Comparison of ENCODE assay signal across 17 mouse cellular contexts in the genomic region with DNA sequence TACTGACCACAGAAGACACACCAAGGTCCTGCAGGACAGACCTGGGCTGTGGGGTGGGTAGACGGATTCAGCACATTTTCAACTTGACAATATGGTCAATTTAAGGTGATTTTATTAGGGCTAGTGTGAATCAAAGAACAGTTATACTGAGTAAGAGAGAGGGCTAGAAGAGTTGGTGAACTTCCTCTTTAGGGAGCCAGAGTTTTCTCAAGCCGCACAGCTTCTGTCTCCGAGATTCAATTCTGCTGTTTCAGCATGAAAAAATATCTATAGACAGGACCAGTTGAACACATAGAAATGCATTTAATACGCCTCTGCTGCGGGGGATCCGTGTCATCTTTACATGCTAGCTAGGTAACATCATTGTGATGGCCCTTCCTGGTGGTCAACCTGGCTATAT.
A peak's percentile ranks its signal among the peaks of the same experiment; 100 is the strongest.
DNase-seq lines count a peak whose midpoint lies in the region; ATAC-seq and TF ChIP-seq lines count a peak whose summit lies in the region.
"Had no signal": no experiment of that assay in that cellular context is flagged by ENCODE, and none has a peak within 500 bp of the region (broad histone marks: within the 10 kb centered on the region; RNA-seq: fewer than 3 reads in every experiment).

No protein-coding gene starts in this region.

- ATAC-seq in common myeloid progenitor, adult 5-6 weeks (replicated peaks; ENCODE audit: low read depth, poor library complexity, severe bottlenecking), result peak; percentile 52; the same call in 1 of the 2 replicates
- ATAC-seq: activated CD4-positive, CD25-positive, alpha-beta regulatory T cell, adult 4 months; CD4-positive, CD25-positive, alpha-beta regulatory T cell, adult 4 months; Patski had no signal

- no peak overlapping the region for H3K27ac ChIP-seq in MEL (ENCODE audit: control insufficient read depth, low read depth, low read length)

- intact Hi-C loops in left cerebral cortex, postnatal 10 days (cut with DNase I), result no loop called here

- DNase-seq in MEL (ENCODE audit: low read depth, low spot score), result peak; percentile 68
- no peak for DNase-seq in left cerebral cortex, postnatal 10 days (ENCODE audit: extremely low spot score in 1 of 2, low spot score in 2 of 2)
- DNase-seq in spleen, postnatal 4 days (ENCODE audit: low spot score in 2 of 2), result no peak
- DNase-seq: adrenal gland, adult 8-10 months; adrenal gland, postnatal 10 days; adrenal gland, postnatal 14 days; adrenal gland, postnatal 25 days; B cell, adult 2 months; cerebellum, adult 11 months; cerebellum, adult 11-12 months; cerebellum, adult 18-20 months; cerebellum, adult 2 months had no signal

- peaks cover 2 to 18% of the 10 kb centered on the region in 2 experiments for H3K4me1 ChIP-seq in MEL (ENCODE audit: control insufficient read depth in 1 of 2, insufficient read depth in 2 of 2, low read length in 2 of 2)

- H3K4me3 ChIP-seq in MEL (ENCODE audit: control insufficient read depth in 1 of 2, insufficient read depth in 1 of 2, low read depth in 2 of 2, low read length in 2 of 2), result no peak overlapping the region

- H3K27me3 ChIP-seq in MEL (ENCODE audit: control insufficient read depth in 1 of 2, insufficient read depth in 2 of 2, low read length in 2 of 2), result no peaks in the 10 kb centered on the region
- H3K27me3 ChIP-seq: Patski had no signal

- no peak overlapping the region for H3K9ac ChIP-seq in MEL (ENCODE audit: control insufficient read depth, low read depth, low read length, poor library complexity, severe bottlenecking)

- no peak for TF ChIP-seq RAD21 in MEL (IDR thresholded peaks at IDR 0.05; ENCODE audit: low read depth, low read length)

- H3K36me3 ChIP-seq in MEL (ENCODE audit: control insufficient read depth in 1 of 2, insufficient read depth in 2 of 2, low read length in 2 of 2), result peaks cover 0 to 7% of the 10 kb centered on the region in 2 experiments; a peak in 2 of 4 replicates
- H3K36me3 ChIP-seq: G1E had no signal

- no peak for TF ChIP-seq CTCF in MEL (IDR thresholded peaks at IDR 0.05 in 2 of 3, conservative IDR thresholded peaks at IDR 0.05 in 1 of 3; ENCODE audit: control insufficient read depth in 1 of 3, insufficient read depth in 1 of 3, low read depth in 2 of 3, low read length in 3 of 3, poor library complexity in 1 of 3, severe bottlenecking in 1 of 3)

- no peaks in the 10 kb centered on the region for H3K9me3 ChIP-seq in MEL (replicated peaks; ENCODE audit: insufficient read depth, low read length)

- H3K79me2 ChIP-seq in MEL (ENCODE audit: control insufficient read depth, insufficient read depth, low read length, poor library complexity), result no peaks in the 10 kb centered on the region

- no peak for TF ChIP-seq POLR2A in MEL (IDR thresholded peaks at IDR 0.05; ENCODE audit: control insufficient read depth in 1 of 2, insufficient read depth in 1 of 2, low read depth in 1 of 2, low read length in 2 of 2, poor library complexity in 1 of 2)

- TF ChIP-seq EP300 in MEL (IDR thresholded peaks at IDR 0.05; ENCODE audit: low read depth in 1 of 2, low read length in 2 of 2), result no peak

TF ChIP-seq in MEL, 35 proteins besides CTCF, POLR2A, EP300 and RAD21:
- no peak for TF ChIP-seq POLR2AphosphoS5 (IDR thresholded peaks at IDR 0.05; ENCODE audit: borderline replicate concordance, low read depth, low read length)
- TF ChIP-seq MAFK (IDR thresholded peaks at IDR 0.05; ENCODE audit: borderline replicate concordance, low read depth, low read length), result peak; percentile 73
TF ChIP-seq in MEL: peak in this region for 1.
